Mouse (Mus musculus) hindbrain, postnatal 0 days (tissue): ENCODE results near the gene Boc. TPM values are rescaled to one million over a fixed set of nuclear protein-coding genes. Genes with fewer than 3 reads are reported as not detected.
"Not testable (repeated sequence)": the region's sequence is repeated elsewhere in the genome, so short reads cannot be mapped to it uniquely, and the experiment has no call there.

Source experiments
- ATAC-seq: fragments of 200-750 bp; cut with Nextera tagmentation; 2 replicates; pipeline ENCODE4 v1.8.0; 2017; ENCODE audit warnings: mild to moderate bottlenecking, moderate TSS enrichment, moderate library complexity
- DNase-seq: peaks from one replicate; pipeline ENCODE4 v3.0.0-alpha.2; 2015; ENCODE audit warnings: low spot score
- H3K27ac ChIP-seq: fragments of 300-500 bp; sonication (generic); 2 replicates; pipeline ENCODE4 v1.5.1; 2014; ENCODE audit warnings: mild to moderate bottlenecking
- H3K27me3 ChIP-seq: fragments of 300-500 bp; sonication (generic); 2 replicates; pipeline ENCODE4 v1.6.1; 2014; ENCODE audit warnings: low read length, mixed read lengths; ENCODE audit not compliant: insufficient read depth
- H3K36me3 ChIP-seq: fragments of 300-500 bp; sonication (generic); 2 replicates; pipeline ENCODE4 v1.6.1; 2014; ENCODE audit warnings: low read length, mixed read lengths; ENCODE audit not compliant: insufficient read depth
- H3K4me1 ChIP-seq: fragments of 300-500 bp; sonication (generic); 2 replicates; pipeline ENCODE4 v1.6.1; 2014; ENCODE audit warnings: antibody characterized with exemption, low read length, mixed read lengths; ENCODE audit not compliant: insufficient read depth
- H3K4me2 ChIP-seq: fragments of 300-500 bp; sonication (generic); 2 replicates; pipeline ENCODE4 v1.6.1; 2014; ENCODE audit warnings: low read depth, mild to moderate bottlenecking, low read length, moderate library complexity, mixed read lengths
- H3K4me3 ChIP-seq: fragments of 300-500 bp; sonication (generic); 2 replicates; pipeline ENCODE4 v1.5.1; 2014; ENCODE audit warnings: low read length
- H3K9ac ChIP-seq: fragments of 300-500 bp; sonication (generic); replicated peaks from 2 replicates; pipeline ENCODE4 v1.6.1; 2014; ENCODE audit warnings: mild to moderate bottlenecking, low read length, moderate library complexity, mixed read lengths
- H3K9me3 ChIP-seq: fragments of 300-500 bp; sonication (generic); 2 replicates; pipeline ENCODE4 v1.6.1; 2016; ENCODE audit warnings: low read length, mixed read lengths
- CTCF ChIP-seq: IDR thresholded peaks from 2 replicates; pipeline ENCODE4 v1.5.1; 2016; ENCODE audit warnings: antibody characterized with exemption, control low read depth, low read depth
- WGBS: fragments of 180-500 bp; shearing (Covaris S2); extraction: QIAGEN DNeasy Blood & Tissue Kit; methylation state at CpG from one replicate; pipeline ENCODE4 v1.1.7; 2014; 5-methylcytosine and 5-hydroxymethylcytosine counted together
- polyA plus RNA-seq: library from polyadenylated mRNA; unstranded; fragments of >200 nt; fragmentation: Nextera tagmentation; extraction: Ambion mirVana; gene quantifications from 2 replicates; pipeline ENCODE4 v1.2.1, GENCODE M21; 2015
- total RNA-seq: library from RNA; depleted of rRNA; stranded (reverse); fragments of >200 nt; gene quantifications from 2 replicates; pipeline ENCODE4 v1.2.3, GENCODE M21; 2014

The Boc gene
- total and polyA plus RNA-seq, 2 experiments from 2014 or later: 6.8 to 45.5 TPM

- ATAC-seq: no peak
- DNase-seq: no peak
- H3K27me3 ChIP-seq: no peaks in the 10 kb centered on the region
- H3K9me3 ChIP-seq: no peaks in the 10 kb centered on the region
- H3K4me2 ChIP-seq: peak overlapping the region; percentile 29; the same call in 1 of the 2 replicates
- H3K36me3 ChIP-seq: no peaks in the 10 kb centered on the region
- no peak for TF ChIP-seq CTCF
- no peak overlapping the region for H3K27ac ChIP-seq
- no peak overlapping the region for H3K9ac ChIP-seq
- no peak overlapping the region for H3K4me3 ChIP-seq
- WGBS: 36% methylated on average over 18 of the region's 18 CpGs
- no peaks in the 10 kb centered on the region for H3K4me1 ChIP-seq
Observed at GRCm38 (mm10) chr16:44478767-44479166, 79.9 kb downstream of the Boc start.

- no peak for ATAC-seq
- no peak for TF ChIP-seq CTCF
- no peaks in the 10 kb centered on the region for H3K9me3 ChIP-seq
Observed at GRCm38 (mm10) chr16:44475682-44476375, 82.9 kb downstream of the Boc start.

GRCm38 (mm10) chr16:44475281-44475680, 83.4 kb downstream of the Boc start:
- ATAC-seq: no peak
- no peak for TF ChIP-seq CTCF

More at GRCm38 (mm10) chr16:44475682-44476375, 82.9 kb downstream of the Boc start:
- DNase-seq: no peak
- 86% methylated on average over 11 of the region's 11 CpGs for WGBS
- no peak overlapping the region for H3K4me2 ChIP-seq
- H3K4me3 ChIP-seq: no peak overlapping the region
- no peaks in the 10 kb centered on the region for H3K36me3 ChIP-seq
- no peak overlapping the region for H3K27ac ChIP-seq
- no peaks in the 10 kb centered on the region for H3K27me3 ChIP-seq
- no peaks in the 10 kb centered on the region for H3K4me1 ChIP-seq
- H3K9ac ChIP-seq: no peak overlapping the region

GRCm38 (mm10) chr16:44460922-44461321, 97.8 kb downstream of the Boc start:
- no peak for TF ChIP-seq CTCF
- Histone ChIP-seq H3K27me3 (no peaks in the 10 kb centered on the region), H3K4me1 (no peaks in the 10 kb centered on the region), H3K9me3 (no peaks in the 10 kb centered on the region), H3K4me3 (no peak overlapping the region), H3K4me2 (no peak overlapping the region), H3K9ac (no peak overlapping the region), H3K36me3 (no peaks in the 10 kb centered on the region), H3K27ac (no peak overlapping the region)
- no peak for ATAC-seq
- WGBS: 86% methylated on average over 5 of the region's 5 CpGs
- no peak for DNase-seq

More at GRCm38 (mm10) chr16:44475281-44475680, 83.4 kb downstream of the Boc start:
- no peak overlapping the region for H3K4me2 ChIP-seq
- H3K36me3 ChIP-seq: no peaks in the 10 kb centered on the region
- WGBS: 90% methylated on average over 14 of the region's 14 CpGs
- H3K4me3 ChIP-seq: no peak overlapping the region
- no peak overlapping the region for H3K27ac ChIP-seq
- no peak for DNase-seq
- no peaks in the 10 kb centered on the region for H3K4me1 ChIP-seq
- no peaks in the 10 kb centered on the region for H3K27me3 ChIP-seq
- no peak overlapping the region for H3K9ac ChIP-seq
- no peaks in the 10 kb centered on the region for H3K9me3 ChIP-seq

- Histone ChIP-seq H3K9ac (no peak overlapping the region), H3K4me3 (no peak overlapping the region), H3K4me1 (no peaks in the 10 kb centered on the region), H3K36me3 (no peaks in the 10 kb centered on the region), H3K4me2 (no peak overlapping the region), H3K27ac (no peak overlapping the region), H3K9me3 (no peaks in the 10 kb centered on the region), H3K27me3 (no peaks in the 10 kb centered on the region)
- ATAC-seq: no peak
- TF ChIP-seq CTCF: no peak
- 98% methylated on average over 2 of the region's 2 CpGs for WGBS
- DNase-seq: no peak
Observed at GRCm38 (mm10) chr16:44458826-44459225, 99.9 kb downstream of the Boc start.

GRCm38 (mm10) chr16:44457858-44458257, 100.8 kb downstream of the Boc start:
- Histone ChIP-seq H3K36me3 (no peaks in the 10 kb centered on the region), H3K27me3 (no peaks in the 10 kb centered on the region), H3K27ac (no peak overlapping the region), H3K9me3 (no peaks in the 10 kb centered on the region), H3K4me1 (no peaks in the 10 kb centered on the region), H3K9ac (no peak overlapping the region), H3K4me3 (no peak overlapping the region), H3K4me2 (no peak overlapping the region)
- DNase-seq: no peak
- 90% methylated on average over 2 of the region's 2 CpGs for WGBS
- no peak for ATAC-seq
- TF ChIP-seq CTCF: no peak

- WGBS: 94% methylated on average over 15 of the region's 15 CpGs
- H3K9me3 ChIP-seq, H3K9ac ChIP-seq, H3K36me3 ChIP-seq, H3K27ac ChIP-seq, ATAC-seq, H3K27me3 ChIP-seq, H3K4me3 ChIP-seq, DNase-seq, H3K4me1 ChIP-seq, H3K4me2 ChIP-seq: not testable (repeated sequence)
Observed at GRCm38 (mm10) chr16:44441913-44442312, 116.8 kb downstream of the Boc start.
